ENCODE assay signal across 21 mouse cellular contexts in genomic region chr1:171532830-171533229, GRCm38 (mm10). TPM values are rescaled to one million over a fixed set of nuclear protein-coding genes. Genes with fewer than 3 reads are reported as not detected.
DNase-seq lines count a peak whose midpoint lies in the region; ATAC-seq and TF ChIP-seq lines count a peak whose summit lies in the region.
"Had no signal": no experiment of that assay in that cellular context is flagged by ENCODE, and none has a peak within 500 bp of the region (broad histone marks: within the 10 kb centered on the region; RNA-seq: fewer than 3 reads in every experiment).

No protein-coding gene starts in this region.

- no peaks in the 10 kb centered on the region for H3K36me3 ChIP-seq in hindbrain, postnatal 0 days (ENCODE audit: insufficient read depth, low read length)
- no peaks in the 10 kb centered on the region for H3K36me3 ChIP-seq in hindbrain, embryonic 12.5 days
- no peaks in the 10 kb centered on the region for H3K36me3 ChIP-seq in spleen, adult 2 months (ENCODE audit: control insufficient read depth, insufficient read depth, low read length)
- H3K36me3 ChIP-seq: forebrain, embryonic 15.5 days; heart, embryonic 13.5 days; hindbrain, embryonic 15.5 days; kidney, embryonic 15.5 days; limb, embryonic 15.5 days; neural tube, embryonic 12.5 days had no signal

- no peak for DNase-seq in hindbrain, postnatal 0 days (ENCODE audit: low spot score)
- DNase-seq in spleen, adult 2 months (ENCODE audit: low read depth in 1 of 2, low spot score in 2 of 2) = no peak
- DNase-seq in spleen, adult 12 weeks (ENCODE audit: low spot score) = no peak
- DNase-seq in thymus, postnatal 4 days = peak; percentile 30
- no peak for DNase-seq in heart, postnatal 36 days
- no peak for DNase-seq in c-Kit-positive CD71-positive TER-119-positive erythroid progenitor cells, embryonic 14.5 days (ENCODE audit: low spot score)
- DNase-seq: cerebellum, adult 2 months; retina, postnatal 1 day had no signal

- intact Hi-C loops in heart, postnatal 36 days (cut with DNase I) = no loop called here

- TF ChIP-seq CTCF in hindbrain, postnatal 0 days (IDR thresholded peaks at IDR 0.05; ENCODE audit: low read depth) = peak; percentile 10; the same call in 1 of the 2 replicates
- TF ChIP-seq CTCF in spleen, adult 2 months (IDR thresholded peaks at IDR 0.05; ENCODE audit: extremely low read depth, insufficient read depth, insufficient read length, insufficient replicate concordance) = peak; percentile 44; the same call in 1 of the 2 replicates

- H3K27ac ChIP-seq in hindbrain, postnatal 0 days = no peak overlapping the region
- H3K27ac ChIP-seq in hindbrain, embryonic 12.5 days = no peak overlapping the region
- no peak overlapping the region for H3K27ac ChIP-seq in spleen, adult 2 months (ENCODE audit: insufficient read depth, low read length)
- H3K27ac ChIP-seq: forebrain, embryonic 15.5 days; heart, embryonic 13.5 days; hindbrain, embryonic 15.5 days; kidney, embryonic 15.5 days; limb, embryonic 15.5 days; neural tube, embryonic 12.5 days had no signal

- no peaks in the 10 kb centered on the region for H3K4me1 ChIP-seq in hindbrain, postnatal 0 days (ENCODE audit: insufficient read depth, low read length)
- H3K4me1 ChIP-seq in hindbrain, embryonic 12.5 days = no peaks in the 10 kb centered on the region
- no peaks in the 10 kb centered on the region for H3K4me1 ChIP-seq in spleen, adult 2 months (ENCODE audit: control insufficient read depth, insufficient read depth, insufficient read length)
- H3K4me1 ChIP-seq: forebrain, embryonic 15.5 days; heart, embryonic 13.5 days; hindbrain, embryonic 15.5 days; kidney, embryonic 15.5 days; limb, embryonic 15.5 days; neural tube, embryonic 12.5 days had no signal

- no peak overlapping the region for H3K9ac ChIP-seq in hindbrain, postnatal 0 days (replicated peaks; ENCODE audit: low read length)
- H3K9ac ChIP-seq in hindbrain, embryonic 12.5 days = no peak overlapping the region
- H3K9ac ChIP-seq: forebrain, embryonic 15.5 days; heart, embryonic 13.5 days; hindbrain, embryonic 15.5 days; kidney, embryonic 15.5 days; limb, embryonic 15.5 days; neural tube, embryonic 12.5 days had no signal

- H3K4me2 ChIP-seq in hindbrain, postnatal 0 days (ENCODE audit: low read depth, low read length) = no peak overlapping the region
- no peak overlapping the region for H3K4me2 ChIP-seq in hindbrain, embryonic 12.5 days (replicated peaks)
- H3K4me2 ChIP-seq: forebrain, embryonic 15.5 days; heart, embryonic 13.5 days; hindbrain, embryonic 15.5 days; kidney, embryonic 15.5 days; limb, embryonic 15.5 days; neural tube, embryonic 12.5 days had no signal

- ATAC-seq in hindbrain, postnatal 0 days = no peak
- ATAC-seq in hindbrain, embryonic 12.5 days (ENCODE audit: low FRiP score) = no peak
- peak; percentile 66 for ATAC-seq in common myeloid progenitor, adult 5-6 weeks (replicated peaks; ENCODE audit: low read depth, poor library complexity, severe bottlenecking)
- ATAC-seq: forebrain, embryonic 15.5 days; midbrain, embryonic 16.5 days had no signal

- no peaks in the 10 kb centered on the region for H3K9me3 ChIP-seq in hindbrain, postnatal 0 days (ENCODE audit: low read length)
- H3K9me3 ChIP-seq in hindbrain, embryonic 12.5 days (replicated peaks) = no peaks in the 10 kb centered on the region
- H3K9me3 ChIP-seq: forebrain, embryonic 15.5 days; heart, embryonic 13.5 days; hindbrain, embryonic 15.5 days; kidney, embryonic 15.5 days; limb, embryonic 15.5 days; neural tube, embryonic 12.5 days had no signal

- TF ChIP-seq POLR2A in spleen, adult 2 months (IDR thresholded peaks at IDR 0.05; ENCODE audit: low read depth, low read length) = no peak

- WGBS in hindbrain, postnatal 0 days = 52% methylated on average over 2 of the region's 2 CpGs
- 63% methylated on average over 2 of the region's 2 CpGs for WGBS in hindbrain, embryonic 12.5 days
- WGBS in spleen, adult 2 months = 78% methylated on average over 2 of the region's 2 CpGs

- H3K4me3 ChIP-seq in hindbrain, postnatal 0 days (ENCODE audit: low read length) = no peak overlapping the region
- no peak overlapping the region for H3K4me3 ChIP-seq in hindbrain, embryonic 12.5 days
- no peak overlapping the region for H3K4me3 ChIP-seq in spleen, adult 2 months (ENCODE audit: extremely low read depth, insufficient read depth, insufficient read length)
- H3K4me3 ChIP-seq: forebrain, embryonic 15.5 days; heart, embryonic 13.5 days; hindbrain, embryonic 15.5 days; kidney, embryonic 15.5 days; limb, embryonic 15.5 days; neural tube, embryonic 12.5 days had no signal

- H3K27me3 ChIP-seq in hindbrain, postnatal 0 days (ENCODE audit: insufficient read depth, low read length) = no peaks in the 10 kb centered on the region
- H3K27me3 ChIP-seq in hindbrain, embryonic 12.5 days = no peaks in the 10 kb centered on the region
- no peaks in the 10 kb centered on the region for H3K27me3 ChIP-seq in spleen, adult 2 months (ENCODE audit: control insufficient read depth, insufficient read depth, low read length)
- H3K27me3 ChIP-seq: forebrain, embryonic 15.5 days; heart, embryonic 13.5 days; hindbrain, embryonic 15.5 days; kidney, embryonic 15.5 days; limb, embryonic 15.5 days; neural tube, embryonic 12.5 days had no signal

RNA-seq across cellular contexts. Expression of gene Itln1, which starts 2.3 kb away (rescaled TPM):
- total RNA-seq in hindbrain, postnatal 0 days (2014; rRNA removed) = not detected in 2 replicates
- not detected in 2 replicates for polyA plus RNA-seq in hindbrain, postnatal 0 days (2015; fragmentation: Nextera tagmentation; extraction: Ambion mirVana)
- not detected in 2 replicates for polyA plus RNA-seq in hindbrain, embryonic 12.5 days (2016; fragmentation: Nextera tagmentation; extraction: Ambion mirVana)
- polyA plus RNA-seq in spleen, adult 2 months (2012; rRNA removed) = 1.3 TPM in 1 of 2 replicates, not detected in the other
- not detected in 2 replicates for total RNA-seq in common myeloid progenitor, adult 5-6 weeks (2017)
- not detected for total RNA-seq in heart, postnatal 36 days (2021)
- total RNA-seq: gastrocnemius, adult 8-10 months; layer of hippocampus, adult 8-10 months; left cerebral cortex, postnatal 10 days had no signal
- polyA plus RNA-seq: C2C12; cerebellum, adult 2 months; forebrain, embryonic 15.5 days; heart, embryonic 13.5 days; hindbrain, embryonic 15.5 days; kidney, embryonic 15.5 days; limb, embryonic 15.5 days; midbrain, embryonic 16.5 days; neural tube, embryonic 12.5 days had no signal

RNA-seq across cellular contexts. Expression of gene Cd244a, which starts 26.2 kb away (rescaled TPM):
- 0.05 TPM in 1 of 2 replicates, not detected in the other for total RNA-seq in hindbrain, postnatal 0 days (2014; rRNA removed)
- polyA plus RNA-seq in hindbrain, postnatal 0 days (2015; fragmentation: Nextera tagmentation; extraction: Ambion mirVana) = not detected in 2 replicates
- polyA plus RNA-seq in hindbrain, embryonic 12.5 days (2016; fragmentation: Nextera tagmentation; extraction: Ambion mirVana) = 0.08 TPM in 1 of 2 replicates, not detected in the other
- polyA plus RNA-seq in spleen, adult 2 months (2012; rRNA removed) = 5.7 and 6.8 TPM in 2 replicates
- total RNA-seq in common myeloid progenitor, adult 5-6 weeks (2017) = 15.5 and 18.8 TPM in 2 replicates
- under 1 TPM; 0.38 to 0.50 TPM for total RNA-seq in heart, postnatal 36 days (2021)
- total RNA-seq: left cerebral cortex, postnatal 10 days had no signal
- polyA plus RNA-seq: C2C12; cerebellum, adult 2 months; forebrain, embryonic 15.5 days; hindbrain, embryonic 15.5 days; midbrain, embryonic 16.5 days; neural tube, embryonic 12.5 days had no signal

RNA-seq across cellular contexts. Expression of gene Alyref2, which starts 29.6 kb away (rescaled TPM):
- 10.1 and 10.4 TPM in 2 replicates for total RNA-seq in hindbrain, postnatal 0 days (2014; rRNA removed)
- polyA plus RNA-seq in hindbrain, postnatal 0 days (2015; fragmentation: Nextera tagmentation; extraction: Ambion mirVana) = 20.5 and 20.6 TPM in 2 replicates
- 21.0 and 26.1 TPM in 2 replicates for polyA plus RNA-seq in hindbrain, embryonic 12.5 days (2016; fragmentation: Nextera tagmentation; extraction: Ambion mirVana)
- polyA plus RNA-seq in spleen, adult 2 months (2012; rRNA removed) = 5.1 and 6.7 TPM in 2 replicates
- total RNA-seq in common myeloid progenitor, adult 5-6 weeks (2017) = 4.8 and 13.0 TPM in 2 replicates
- 1 to 10 TPM; 2.1 to 3.3 TPM for total RNA-seq in heart, postnatal 36 days (2021)

Comparison
In these comparisons a context has a peak if more than half of its experiments do, and no peak if none do; other contexts are left out.
1. RNA of gene Cd244a, which starts 26.2 kb away (total RNA-seq): 15.5 to 18.8 TPM in common myeloid progenitor, adult 5-6 weeks; 0.38 to 0.50 TPM in heart, postnatal 36 days and 0.05 TPM in hindbrain, postnatal 0 days; every median in the first group is over 10 times any median in the second.